Mouse (Mus musculus) ES-E14 (cell line): Measurements from ENCODE around the gene Pip5k1a.

ENCODE experiments used
- MAFK ChIP-seq: IDR thresholded peaks from 2 replicates; pipeline ENCODE4 v1.6.1; 2014; ENCODE audit warnings: mild to moderate bottlenecking, low read depth, low read length, inconsistent platforms; ENCODE audit not compliant: insufficient read depth
- ZNF384 ChIP-seq: IDR thresholded peaks from 2 replicates; pipeline ENCODE4 v1.6.1; 2012; ENCODE audit warnings: low read depth, low read length, inconsistent platforms

- no peak for TF ChIP-seq MAFK
- TF ChIP-seq ZNF384 = no peak
Measured at GRCm38 (mm10) chr3:95136336-95136735, 29.6 kb upstream of the Pip5k1a start.
